Mouse (Mus musculus) olfactory bulb, adult 2 months (tissue): ENCODE results near the gene Prdx2. TPM values are rescaled to one million over a fixed set of nuclear protein-coding genes. Genes with fewer than 3 reads are reported as not detected.
A peak's percentile ranks its signal among the peaks of the same experiment; 100 is the strongest.

Experiments
- H3K27ac ChIP-seq: fragments of 200-500 bp; 2 replicates; pipeline ENCODE4 v1.5.1; 2012; ENCODE audit warnings: low read depth, low read length; ENCODE audit not compliant: insufficient read depth
- H3K4me1 ChIP-seq: fragments of 200-500 bp; 2 replicates; pipeline ENCODE4 v1.6.1; 2012; ENCODE audit warnings: low read length; ENCODE audit not compliant: control insufficient read depth, insufficient read depth
- H3K4me3 ChIP-seq: fragments of 200-500 bp; 2 replicates; pipeline ENCODE4 v1.5.1; 2012; ENCODE audit warnings: mild to moderate bottlenecking, low read depth, low read length, moderate library complexity; ENCODE audit not compliant: insufficient read depth
- CTCF ChIP-seq: fragments of 200-500 bp; IDR thresholded peaks from 2 replicates; pipeline ENCODE4 v1.5.1; 2012; ENCODE audit warnings: low read depth, mild to moderate bottlenecking, low read length, moderate library complexity; ENCODE audit not compliant: insufficient read depth
- POLR2A ChIP-seq: fragments of 200-500 bp; IDR thresholded peaks from 2 replicates; pipeline ENCODE4 v1.6.1; 2012; ENCODE audit warnings: mild to moderate bottlenecking, low read depth, low read length, moderate library complexity; ENCODE audit not compliant: insufficient read depth
- WGBS: fragments of 180-500 bp; shearing (Covaris S2); methylation state at CpG from one replicate; pipeline ENCODE4 v1.1.7; 2018; 5-methylcytosine and 5-hydroxymethylcytosine counted together
- polyA plus RNA-seq: library from polyadenylated mRNA; stranded (reverse); fragments of >200 nt; gene quantifications from 2 replicates; pipeline ENCODE4 v1.2.4, GENCODE M21; 2012; ENCODE audit warnings: low replicate concordance; ENCODE audit not compliant: missing spikeins, insufficient read depth, insufficient read length

Prdx2 gene
- polyA plus RNA-seq, 1 experiment: not detected

GRCm38 (mm10) chr8:84945633-84946527 is 23.5 kb upstream of the Prdx2 start:
- Histone ChIP-seq H3K27ac (no peak overlapping the region), H3K4me1 (peaks cover 21% of the 10 kb centered on the region), H3K4me3 (peak overlapping the region; percentile 72)
- 0 out of 2 replicates have a peak, but pooled peaks have one; percentile 55 for TF ChIP-seq CTCF
- no peak for TF ChIP-seq POLR2A
- 1% methylated on average over 57 of the region's 67 CpGs for WGBS

GRCm38 (mm10) chr8:84946528-84947240 is 22.7 kb upstream of the Prdx2 start, which contains the start of gene Rtbdn:
Gene Rtbdn, plus strand, starts transcription at chr8:84946991.
- WGBS: 6% methylated on average over 17 of the region's 17 CpGs

GRCm38 (mm10) chr8:84947241-84947545 is 22.2 kb upstream of the Prdx2 start:
- WGBS: 22% methylated on average over 9 of the region's 9 CpGs
- no peak for TF ChIP-seq CTCF
- TF ChIP-seq POLR2A: no peak
- peaks cover 21% of the 10 kb centered on the region for H3K4me1 ChIP-seq
- no peak overlapping the region for H3K4me3 ChIP-seq
- H3K27ac ChIP-seq: no peak overlapping the region

More at GRCm38 (mm10) chr8:84946528-84947240, 22.7 kb upstream of the Prdx2 start, which contains the start of gene Rtbdn:
- TF ChIP-seq POLR2A: no peak
- TF ChIP-seq CTCF: no peak
- Histone ChIP-seq H3K4me1 (peaks cover 21% of the 10 kb centered on the region), H3K27ac (no peak within 1 kb of the TSS), H3K4me3 (peak within 1 kb of the TSS; percentile 72)

GRCm38 (mm10) chr8:84949753-84950152 is 19.6 kb upstream of the Prdx2 start:
- 15% methylated on average over 12 of the region's 12 CpGs for WGBS
- no peak for TF ChIP-seq POLR2A
- TF ChIP-seq CTCF: no peak
- Histone ChIP-seq H3K27ac (no peak overlapping the region), H3K4me1 (peaks cover 20% of the 10 kb centered on the region), H3K4me3 (no peak overlapping the region)

- Histone ChIP-seq H3K27ac (no peak overlapping the region), H3K4me3 (no peak overlapping the region), H3K4me1 (peaks cover 4% of the 10 kb centered on the region)
- no peak for TF ChIP-seq POLR2A
- TF ChIP-seq CTCF: no peak
- 18% methylated on average over 18 of the region's 18 CpGs for WGBS
Observed at GRCm38 (mm10) chr8:84952612-84953255, 16.7 kb upstream of the Prdx2 start.

- TF ChIP-seq POLR2A (no peak), CTCF (peak; percentile 38; the same call in 1 of the 2 replicates)
- H3K27ac ChIP-seq: no peak overlapping the region
- H3K4me3 ChIP-seq: no peak overlapping the region
- H3K4me1 ChIP-seq: peaks cover 4% of the 10 kb centered on the region
- WGBS: 37% methylated on average over 2 of the region's 2 CpGs
Observed at GRCm38 (mm10) chr8:84956768-84957167, 12.6 kb upstream of the Prdx2 start.

- Histone ChIP-seq H3K4me3 (no peak overlapping the region), H3K27ac (no peak overlapping the region), H3K4me1 (no peaks in the 10 kb centered on the region)
- TF ChIP-seq POLR2A: no peak
- TF ChIP-seq CTCF: no peak
- WGBS: 89% methylated on average over 7 of the region's 7 CpGs
Observed at GRCm38 (mm10) chr8:84959811-84960210, 9.6 kb upstream of the Prdx2 start.

GRCm38 (mm10) chr8:84963952-84964351 is 5.4 kb upstream of the Prdx2 start:
- no peak overlapping the region for H3K27ac ChIP-seq
- H3K4me3 ChIP-seq: no peak overlapping the region
- peaks cover 5% of the 10 kb centered on the region for H3K4me1 ChIP-seq
- TF ChIP-seq CTCF: no peak
- no peak for TF ChIP-seq POLR2A
- 86% methylated on average over 4 of the region's 4 CpGs for WGBS
